Mouse (Mus musculus): ENCODE results near the gene Nrap.

GRCm38 (mm10) chr19:56358890-56359289, 30.9 kb downstream of the Nrap start:
- TF ChIP-seq CTCF (IDR thresholded peaks at IDR 0.05; ENCODE audit: control insufficient read depth, insufficient read depth, insufficient replicate concordance, low read depth, low read length) (no peak), POLR2A (IDR thresholded peaks at IDR 0.05; ENCODE audit: control insufficient read depth, low read depth, low read length) (no peak)

Data from testis, adult 2 months (tissue).